Mouse (Mus musculus) mesoderm, embryonic 11.5 days (tissue): ENCODE measurements around the gene Vps4a.

ENCODE experiments used
- DNase-seq: peaks from one replicate; pipeline ENCODE4 v3.0.0-alpha.2; 2012; ENCODE audit warnings: low read depth, low spot score

The Vps4a gene

GRCm38 (mm10) chr8:107048061-107048941 is 17.3 kb downstream of the Vps4a start, which contains the start of gene Pdf:
Gene Pdf (minus strand): TSS chr8:107048614.
- DNase-seq: peak; percentile 73

GRCm38 (mm10) chr8:107049480-107049879 is 18.5 kb downstream of the Vps4a start:
- no peak for DNase-seq

GRCm38 (mm10) chr8:107052046-107052445 is 21.0 kb downstream of the Vps4a start:
- no peak for DNase-seq

- DNase-seq: peak; percentile 98
Measured at GRCm38 (mm10) chr8:107056076-107056972, 25.3 kb downstream of the Vps4a start, which contains the start of the genes Cog8 and Nip7. Gene Cog8 (minus strand): TSS chr8:107056689. Gene Nip7 (plus strand): TSS chr8:107056877.

GRCm38 (mm10) chr8:107056973-107057369 is 25.9 kb downstream of the Vps4a start:
- no peak for DNase-seq

- DNase-seq: no peak
Measured at GRCm38 (mm10) chr8:107062613-107063012, 31.6 kb downstream of the Vps4a start.

GRCm38 (mm10) chr8:107065511-107066496 is 34.8 kb downstream of the Vps4a start, which contains the start of gene Tmed6:
Gene Tmed6 (minus strand): TSS chr8:107065644.
- peak; percentile 28 for DNase-seq

- DNase-seq: no peak
Measured at GRCm38 (mm10) chr8:107073706-107074105, 42.7 kb downstream of the Vps4a start.

- no peak for DNase-seq
Measured at GRCm38 (mm10) chr8:107074128-107074527, 43.1 kb downstream of the Vps4a start.

GRCm38 (mm10) chr8:107076239-107076888 is 45.3 kb downstream of the Vps4a start:
- DNase-seq: no peak

- DNase-seq: no peak
Measured at GRCm38 (mm10) chr8:107085358-107085757, 54.3 kb downstream of the Vps4a start.

GRCm38 (mm10) chr8:107086018-107086417 is 55.0 kb downstream of the Vps4a start:
- DNase-seq: no peak

- no peak for DNase-seq
Measured at GRCm38 (mm10) chr8:107088526-107089063, 57.6 kb downstream of the Vps4a start.

GRCm38 (mm10) chr8:107090531-107090930 is 59.5 kb downstream of the Vps4a start:
- no peak for DNase-seq
